Mouse (Mus musculus) C2C12 (cell line): ENCODE data around the gene Pde8a. TPM values are rescaled to one million over a fixed set of nuclear protein-coding genes. Genes with fewer than 3 reads are reported as not detected.

Experiments
- H3K27me3 ChIP-seq: one replicate; pipeline ENCODE4 v1.6.1; 2011; ENCODE audit not compliant: control insufficient read depth, insufficient read depth, insufficient read length
- H3K36me3 ChIP-seq: one replicate; pipeline ENCODE4 v1.6.1; 2011; ENCODE audit not compliant: control insufficient read depth, insufficient read depth
- H3K4me3 ChIP-seq: one replicate; pipeline ENCODE4 v1.5.1; 2011; ENCODE audit warnings: mild to moderate bottlenecking, control low read depth; ENCODE audit not compliant: poor library complexity, insufficient read depth, severe bottlenecking
- H3K79me2 ChIP-seq: one replicate; pipeline ENCODE4 v1.6.1; 2011; ENCODE audit not compliant: control insufficient read depth, insufficient read depth
- H3K79me3 ChIP-seq: one replicate; pipeline ENCODE4 v1.6.1; 2011; ENCODE audit warnings: low read depth, control low read depth
- H3ac ChIP-seq: one replicate; pipeline ENCODE3; 2011; ENCODE audit warnings: low read depth; ENCODE audit not compliant: control insufficient read depth, insufficient read length
- CEBPB ChIP-seq: IDR thresholded peaks from one replicate; pipeline ENCODE4 v1.6.1; 2011; ENCODE audit warnings: low read depth, mild to moderate bottlenecking, control low read depth, moderate library complexity
- CTCF ChIP-seq: IDR thresholded peaks from one replicate; pipeline ENCODE4 v1.5.1; 2011; ENCODE audit not compliant: control insufficient read depth, insufficient read depth, insufficient read length
- FOSL1 ChIP-seq: IDR thresholded peaks from one replicate; pipeline ENCODE4 v1.8.0; 2011; ENCODE audit warnings: mild to moderate bottlenecking, low read length; ENCODE audit not compliant: poor library complexity, insufficient read depth, severe bottlenecking
- MAX ChIP-seq: IDR thresholded peaks from one replicate; pipeline ENCODE4 v1.6.1; 2011; ENCODE audit warnings: mild to moderate bottlenecking, control low read depth
- MYOD1 ChIP-seq: IDR thresholded peaks from one replicate; pipeline ENCODE4 v1.6.1; 2011; ENCODE audit warnings: low read depth; ENCODE audit not compliant: control insufficient read depth, insufficient read length
- MYOG ChIP-seq: IDR thresholded peaks from one replicate; pipeline ENCODE4 v1.6.1; 2011; ENCODE audit not compliant: control insufficient read depth, insufficient read length; ENCODE audit errors: extremely low read depth
- USF1 ChIP-seq: IDR thresholded peaks from one replicate; pipeline ENCODE4 v1.6.1; 2011; ENCODE audit warnings: low read depth, mild to moderate bottlenecking, control low read depth, moderate library complexity
- polyA plus RNA-seq: library from polyadenylated mRNA; unstranded; fragments of >200 nt; fragmentation: generic; extraction: Trizol; gene quantifications from one replicate; pipeline ENCODE4 v1.2.1, GENCODE M21; 2012; ENCODE audit warnings: missing spikeins

Gene Pde8a
- polyA plus RNA-seq, 1 experiment: 2.1 TPM

- no peak overlapping the region for H3ac ChIP-seq
- H3K27me3 ChIP-seq: no peaks in the 10 kb centered on the region
- no peak overlapping the region for H3K4me3 ChIP-seq
- TF ChIP-seq FOSL1 (no peak), USF1 (no peak), MYOD1 (no peak), CTCF (no peak), MYOG (no peak), MAX (no peak), CEBPB (no peak)
- no peaks in the 10 kb centered on the region for H3K79me2 ChIP-seq
- peaks cover 2% of the 10 kb centered on the region for H3K79me3 ChIP-seq
- no peaks in the 10 kb centered on the region for H3K36me3 ChIP-seq
These were observed 16.8 kb downstream of the Pde8a start for GRCm38 (mm10) chr7:81230091-81230792.

GRCm38 (mm10) chr7:81232674-81233073 lies 19.3 kb downstream of the Pde8a start:
- H3K79me3 ChIP-seq: no peaks in the 10 kb centered on the region
- TF ChIP-seq MYOD1: no peak
- no peak for TF ChIP-seq MAX
- no peak for TF ChIP-seq CEBPB
- no peak for TF ChIP-seq USF1
- no peak for TF ChIP-seq FOSL1
- no peak for TF ChIP-seq MYOG
- no peak for TF ChIP-seq CTCF
- no peak overlapping the region for H3K4me3 ChIP-seq

GRCm38 (mm10) chr7:81235117-81235516 lies 21.7 kb downstream of the Pde8a start:
- H3K36me3 ChIP-seq: no peaks in the 10 kb centered on the region
- no peak overlapping the region for H3K4me3 ChIP-seq
- TF ChIP-seq MYOD1 (no peak), CEBPB (no peak), USF1 (no peak), FOSL1 (no peak), MAX (no peak), MYOG (no peak), CTCF (no peak)
- no peak overlapping the region for H3ac ChIP-seq
- H3K27me3 ChIP-seq: no peaks in the 10 kb centered on the region
- H3K79me3 ChIP-seq: no peaks in the 10 kb centered on the region
- no peaks in the 10 kb centered on the region for H3K79me2 ChIP-seq

More at GRCm38 (mm10) chr7:81232674-81233073, 19.3 kb downstream of the Pde8a start:
- Histone ChIP-seq H3K79me2 (no peaks in the 10 kb centered on the region), H3K36me3 (no peaks in the 10 kb centered on the region), H3ac (no peak overlapping the region), H3K27me3 (no peaks in the 10 kb centered on the region)

GRCm38 (mm10) chr7:81235600-81236223 lies 22.3 kb downstream of the Pde8a start:
- no peaks in the 10 kb centered on the region for H3K27me3 ChIP-seq
- H3K79me3 ChIP-seq: no peaks in the 10 kb centered on the region
- no peak for TF ChIP-seq MAX
- TF ChIP-seq MYOG: no peak
- TF ChIP-seq USF1: no peak
- TF ChIP-seq CEBPB: no peak
- TF ChIP-seq CTCF: no peak
- no peak for TF ChIP-seq MYOD1
- TF ChIP-seq FOSL1: no peak
- no peaks in the 10 kb centered on the region for H3K36me3 ChIP-seq
- H3K79me2 ChIP-seq: no peaks in the 10 kb centered on the region
- no peak overlapping the region for H3K4me3 ChIP-seq
- no peak overlapping the region for H3ac ChIP-seq

GRCm38 (mm10) chr7:81243361-81243760 lies 30.0 kb downstream of the Pde8a start:
- no peak overlapping the region for H3ac ChIP-seq

More at GRCm38 (mm10) chr7:81243361-81243760, 30.0 kb downstream of the Pde8a start:
- H3K36me3 ChIP-seq: no peaks in the 10 kb centered on the region
- no peaks in the 10 kb centered on the region for H3K79me2 ChIP-seq
- no peaks in the 10 kb centered on the region for H3K27me3 ChIP-seq
- H3K4me3 ChIP-seq: no peak overlapping the region
- no peaks in the 10 kb centered on the region for H3K79me3 ChIP-seq
- TF ChIP-seq CEBPB (no peak), FOSL1 (no peak)
